Mouse (Mus musculus) right cerebral cortex, postnatal 25 days (tissue): ENCODE data around the gene Tmem255b.

Source experiments
- DNase-seq: peaks from one replicate; pipeline ENCODE4 v3.0.0; 2022

Gene Tmem255b

GRCm38 (mm10) chr8:13451747-13452277, 16.8 kb downstream of the Tmem255b start:
- DNase-seq, result no peak

GRCm38 (mm10) chr8:13454341-13455113, 19.5 kb downstream of the Tmem255b start:
- DNase-seq, result no peak

GRCm38 (mm10) chr8:13455295-13455694, 20.3 kb downstream of the Tmem255b start:
- no peak for DNase-seq

GRCm38 (mm10) chr8:13459431-13459830, 24.4 kb downstream of the Tmem255b start:
- DNase-seq, result no peak

GRCm38 (mm10) chr8:13461085-13461765, 26.2 kb downstream of the Tmem255b start:
- no peak for DNase-seq

GRCm38 (mm10) chr8:13461843-13462242, 26.9 kb downstream of the Tmem255b start:
- DNase-seq, result peak; percentile 68

GRCm38 (mm10) chr8:13462392-13462791, 27.4 kb downstream of the Tmem255b start:
- no peak for DNase-seq

- no peak for DNase-seq
Observed at GRCm38 (mm10) chr8:13465324-13465723, 30.3 kb downstream of the Tmem255b start.

- DNase-seq, result no peak
Observed at GRCm38 (mm10) chr8:13466989-13467388, 32.0 kb downstream of the Tmem255b start.

GRCm38 (mm10) chr8:13468737-13469136, 33.7 kb downstream of the Tmem255b start:
- DNase-seq, result no peak

GRCm38 (mm10) chr8:13471484-13471883, 36.5 kb downstream of the Tmem255b start:
- no peak for DNase-seq

- no peak for DNase-seq
Observed at GRCm38 (mm10) chr8:13472284-13472683, 37.3 kb downstream of the Tmem255b start.

GRCm38 (mm10) chr8:13475892-13476291, 40.9 kb downstream of the Tmem255b start:
- DNase-seq, result no peak

- no peak for DNase-seq
Observed at GRCm38 (mm10) chr8:13481089-13481554, 46.1 kb downstream of the Tmem255b start.

GRCm38 (mm10) chr8:13481596-13481995, 46.6 kb downstream of the Tmem255b start:
- no peak for DNase-seq

- DNase-seq, result no peak
Observed at GRCm38 (mm10) chr8:13482101-13482801, 47.3 kb downstream of the Tmem255b start.

- DNase-seq, result no peak
Observed at GRCm38 (mm10) chr8:13483191-13483590, 48.2 kb downstream of the Tmem255b start.

- no peak for DNase-seq
Observed at GRCm38 (mm10) chr8:13489351-13489750, 54.4 kb downstream of the Tmem255b start.

GRCm38 (mm10) chr8:13489986-13490910, 55.3 kb downstream of the Tmem255b start:
- no peak for DNase-seq

- DNase-seq, result no peak
Observed at GRCm38 (mm10) chr8:13491491-13492010, 56.6 kb downstream of the Tmem255b start.

- no peak for DNase-seq
Observed at GRCm38 (mm10) chr8:13492198-13492995, 57.4 kb downstream of the Tmem255b start.
